Mouse (Mus musculus) CD4-positive, CD25-positive, alpha-beta regulatory T cell, adult 9 weeks (primary cell): ENCODE data around the gene Olfr43. TPM values are rescaled to one million over a fixed set of nuclear protein-coding genes. Genes with fewer than 3 reads are reported as not detected.

Source experiments
- polyA plus RNA-seq: library from polyadenylated mRNA; unstranded; fragments of 100-300 nt; shearing (Covaris generic); gene quantifications from one replicate; pipeline ENCODE4 v1.2.1, GENCODE M21; 2017

The Olfr43 gene
- polyA plus RNA-seq: not detected

GRCm38 (mm10) chr11:74211279-74211678, at the start of gene Olfr43:
Olfr43 (minus strand) TSS chr11:74211379.

DNA sequence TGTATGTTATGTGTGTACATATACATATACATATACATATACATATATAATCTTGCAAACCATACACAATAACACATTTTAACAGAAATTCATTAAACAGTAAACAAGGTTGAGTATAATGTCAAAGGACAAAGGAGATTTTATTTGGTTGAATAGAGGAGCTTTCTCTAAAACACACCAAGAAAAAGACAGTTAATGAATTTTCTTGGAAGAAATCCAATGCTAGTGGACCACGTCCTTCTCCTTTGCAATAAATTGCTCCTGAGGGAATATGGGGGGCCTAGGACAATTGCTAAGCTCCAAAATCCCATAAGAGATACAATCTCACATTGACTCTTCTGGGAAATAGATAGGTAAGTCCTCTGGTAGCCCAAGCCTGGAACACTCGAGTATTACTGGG, 48.3 kb upstream of the Olfr43 start, which contains the start of gene Olfr406:
Gene Olfr406 (plus strand): TSS at position 301 of the 400 bp plus-strand sequence.

DNA sequence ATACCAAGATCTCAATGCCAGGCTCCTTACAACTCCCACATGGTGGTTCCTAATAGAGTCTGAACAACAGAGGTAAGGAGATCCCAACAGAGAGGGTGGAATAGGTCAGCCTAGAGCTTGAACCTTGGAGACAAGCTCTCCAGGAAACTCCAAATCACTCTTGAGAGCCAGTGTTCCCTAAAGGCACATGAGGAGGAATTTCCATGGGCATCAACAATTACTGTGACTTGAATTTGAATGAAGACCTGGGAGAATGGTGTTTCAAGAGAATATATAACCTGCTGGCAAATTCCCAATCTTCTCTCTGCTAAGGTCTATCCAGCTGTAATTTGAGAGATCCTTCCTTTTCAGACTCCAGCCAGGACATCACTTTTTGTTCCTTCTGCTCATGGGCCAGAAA, 25.2 kb downstream of the Olfr43 start, which contains the start of gene Olfr403:
Gene Olfr403 (plus strand): TSS at position 301 of the 400 bp plus-strand sequence.

Other genes starting within 250 kb of the Olfr43 start
- not detected for gene Olfr398, start 221.0 kb downstream of the Olfr43 start, polyA plus RNA-seq
- gene Olfr139, start 154.8 kb downstream of the Olfr43 start, polyA plus RNA-seq: not detected
- gene Olfr399, start 154.8 kb downstream of the Olfr43 start, polyA plus RNA-seq: not detected
- gene Zfp616, start 141.4 kb downstream of the Olfr43 start, polyA plus RNA-seq: not detected
- gene Olfr401, start 97.7 kb downstream of the Olfr43 start, polyA plus RNA-seq: not detected
- not detected for gene Olfr402, start 57.9 kb downstream of the Olfr43 start, polyA plus RNA-seq
- gene Olfr403, start 25.1 kb downstream of the Olfr43 start, polyA plus RNA-seq: not detected
- not detected for gene Olfr406, start 48.4 kb upstream of the Olfr43 start, polyA plus RNA-seq
- gene Olfr59, start 72.4 kb upstream of the Olfr43 start, polyA plus RNA-seq: not detected
- gene Olfr410, start 126.7 kb upstream of the Olfr43 start, polyA plus RNA-seq: not detected
- gene Olfr411, start 141.3 kb upstream of the Olfr43 start, polyA plus RNA-seq: not detected
- not detected for gene Olfr412, start 150.7 kb upstream of the Olfr43 start, polyA plus RNA-seq